Mouse (Mus musculus) neural tube, embryonic 13.5 days (tissue): Measurements from ENCODE around the gene Nuak1. TPM values are rescaled to one million over a fixed set of nuclear protein-coding genes. Genes with fewer than 3 reads are reported as not detected.

Experiments
- ATAC-seq: fragments of 200-750 bp; cut with Nextera tagmentation; 2 replicates; pipeline ENCODE4 v1.8.0; 2017; ENCODE audit warnings: low read depth, mild to moderate bottlenecking, moderate TSS enrichment, moderate library complexity
- H3K27ac ChIP-seq: fragments of 300-500 bp; sonication (generic); replicated peaks from 2 replicates; pipeline ENCODE4 v1.5.1; 2015; ENCODE audit warnings: moderate library complexity, mild to moderate bottlenecking, inconsistent platforms
- H3K27me3 ChIP-seq: fragments of 300-500 bp; sonication (generic); 2 replicates; pipeline ENCODE4 v1.6.1; 2015; ENCODE audit warnings: mild to moderate bottlenecking, inconsistent platforms
- H3K36me3 ChIP-seq: fragments of 300-500 bp; sonication (generic); 2 replicates; pipeline ENCODE4 v1.6.1; 2015; ENCODE audit warnings: mild to moderate bottlenecking, inconsistent platforms
- H3K4me1 ChIP-seq: fragments of 300-500 bp; sonication (generic); replicated peaks from 2 replicates; pipeline ENCODE4 v1.6.1; 2015; ENCODE audit warnings: inconsistent platforms
- H3K4me2 ChIP-seq: fragments of 300-500 bp; sonication (generic); 2 replicates; pipeline ENCODE4 v1.6.1; 2015; ENCODE audit warnings: inconsistent platforms, mild to moderate bottlenecking, moderate library complexity
- H3K4me3 ChIP-seq: fragments of 300-500 bp; sonication (generic); 2 replicates; pipeline ENCODE4 v1.5.1; 2015; ENCODE audit warnings: mild to moderate bottlenecking, inconsistent platforms
- H3K9ac ChIP-seq: fragments of 300-500 bp; sonication (generic); 2 replicates; pipeline ENCODE4 v1.6.1; 2015; ENCODE audit warnings: moderate library complexity, mild to moderate bottlenecking, inconsistent platforms
- H3K9me3 ChIP-seq: fragments of 300-500 bp; sonication (generic); 2 replicates; pipeline ENCODE4 v1.6.1; 2016; ENCODE audit warnings: inconsistent platforms
- WGBS: fragments of 180-500 bp; shearing (Covaris S2); methylation state at CpG from one replicate; pipeline ENCODE4 v1.1.7; 2015; 5-methylcytosine and 5-hydroxymethylcytosine counted together
- polyA plus RNA-seq: library from polyadenylated mRNA; unstranded; fragments of >200 nt; fragmentation: Nextera tagmentation; extraction: Ambion mirVana; gene quantifications from 2 replicates; pipeline ENCODE4 v1.2.1, GENCODE M21; 2015

Gene Nuak1
- polyA plus RNA-seq, 1 experiment from 2014 or later, result 5.7 TPM

DNA sequence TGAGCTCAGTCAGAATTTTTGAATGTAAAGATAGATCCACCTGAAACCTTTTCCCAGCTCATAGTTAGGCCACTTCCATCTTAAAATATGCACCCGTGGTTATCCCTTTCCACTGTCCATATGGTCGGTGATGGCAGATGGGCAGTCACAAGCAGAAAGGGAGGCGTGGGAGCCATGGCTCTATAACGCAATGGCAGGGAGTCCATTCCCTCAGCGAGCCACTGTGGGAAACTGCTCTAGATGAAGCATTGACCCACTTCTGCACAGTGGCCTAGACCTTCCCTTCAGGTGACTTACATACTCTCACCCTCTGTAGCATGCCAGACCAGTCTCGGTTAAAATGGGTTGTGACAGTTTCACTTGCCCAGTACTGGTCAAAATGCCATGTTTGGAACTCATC is 19.8 kb downstream of the Nuak1 start:
- H3K9me3 ChIP-seq, result no peaks in the 10 kb centered on the region
- peaks cover 21% of the 10 kb centered on the region for H3K4me1 ChIP-seq
- H3K36me3 ChIP-seq, result 0 out of 2 replicates have a peak, but pooled peaks cover 11% of the 10 kb centered on the region
- WGBS, result 97% methylated on average over 6 of the region's 6 CpGs
- H3K4me2 ChIP-seq, result no peak overlapping the region
- H3K27me3 ChIP-seq, result no peaks in the 10 kb centered on the region
- no peak overlapping the region for H3K4me3 ChIP-seq
- H3K27ac ChIP-seq, result no peak overlapping the region
- ATAC-seq, result no peak
- H3K9ac ChIP-seq, result no peak overlapping the region

DNA sequence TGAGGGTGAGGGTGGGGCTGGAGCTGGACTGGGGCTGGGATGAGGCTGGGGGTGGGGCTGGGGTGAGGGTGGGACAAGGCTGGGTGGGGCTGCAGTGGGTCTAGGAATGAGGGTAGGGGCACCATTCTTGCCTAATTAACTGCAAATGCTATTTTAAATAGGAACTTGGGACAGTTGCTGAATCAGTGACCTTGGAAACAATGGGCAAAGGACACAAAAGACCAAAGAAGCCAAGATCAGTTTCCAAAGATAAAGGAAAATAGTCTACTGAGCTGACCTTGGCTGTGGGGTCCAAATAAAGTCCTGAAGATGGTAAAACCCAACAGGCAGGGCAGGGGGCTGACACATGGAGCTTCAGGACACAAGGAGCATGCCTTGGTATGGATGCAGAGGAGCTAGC is 22.0 kb downstream of the Nuak1 start:
- Histone ChIP-seq H3K9ac (no peak overlapping the region), H3K27ac (no peak overlapping the region), H3K9me3 (no peaks in the 10 kb centered on the region), H3K4me2 (no peak overlapping the region), H3K27me3 (no peaks in the 10 kb centered on the region), H3K36me3 (0 out of 2 replicates have a peak, but pooled peaks cover 11% of the 10 kb centered on the region), H3K4me3 (no peak overlapping the region), H3K4me1 (peaks cover 10% of the 10 kb centered on the region)
- no peak for ATAC-seq

DNA sequence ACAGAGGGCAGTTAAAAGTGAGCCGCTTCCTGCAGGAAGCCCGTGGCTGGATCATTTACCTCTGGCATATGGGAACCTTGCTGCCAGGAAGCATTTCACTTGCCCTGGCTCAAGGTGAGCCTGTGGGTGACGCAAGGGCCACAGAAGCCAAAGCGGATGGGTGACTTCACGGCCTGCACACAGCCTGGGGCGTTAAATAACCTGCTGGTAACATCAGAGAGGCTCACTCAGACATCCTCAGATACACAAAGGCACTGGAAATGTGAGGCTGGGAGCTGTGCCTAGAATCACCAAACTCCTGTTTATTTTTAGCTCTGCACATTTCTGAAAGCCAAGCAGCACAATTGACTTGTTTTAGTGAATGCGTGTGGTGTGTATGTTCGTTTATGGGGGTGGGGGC is 23.6 kb downstream of the Nuak1 start:
- H3K27ac ChIP-seq, result no peak overlapping the region
- no peak overlapping the region for H3K4me3 ChIP-seq
- WGBS, result 85% methylated on average over 8 of the region's 8 CpGs
- no peak overlapping the region for H3K9ac ChIP-seq
- no peak for ATAC-seq
- H3K27me3 ChIP-seq, result no peaks in the 10 kb centered on the region
- H3K4me2 ChIP-seq, result no peak overlapping the region
- peaks cover 26% of the 10 kb centered on the region for H3K4me1 ChIP-seq
- 0 out of 2 replicates have a peak, but pooled peaks cover 11% of the 10 kb centered on the region for H3K36me3 ChIP-seq
- H3K9me3 ChIP-seq, result no peaks in the 10 kb centered on the region

DNA sequence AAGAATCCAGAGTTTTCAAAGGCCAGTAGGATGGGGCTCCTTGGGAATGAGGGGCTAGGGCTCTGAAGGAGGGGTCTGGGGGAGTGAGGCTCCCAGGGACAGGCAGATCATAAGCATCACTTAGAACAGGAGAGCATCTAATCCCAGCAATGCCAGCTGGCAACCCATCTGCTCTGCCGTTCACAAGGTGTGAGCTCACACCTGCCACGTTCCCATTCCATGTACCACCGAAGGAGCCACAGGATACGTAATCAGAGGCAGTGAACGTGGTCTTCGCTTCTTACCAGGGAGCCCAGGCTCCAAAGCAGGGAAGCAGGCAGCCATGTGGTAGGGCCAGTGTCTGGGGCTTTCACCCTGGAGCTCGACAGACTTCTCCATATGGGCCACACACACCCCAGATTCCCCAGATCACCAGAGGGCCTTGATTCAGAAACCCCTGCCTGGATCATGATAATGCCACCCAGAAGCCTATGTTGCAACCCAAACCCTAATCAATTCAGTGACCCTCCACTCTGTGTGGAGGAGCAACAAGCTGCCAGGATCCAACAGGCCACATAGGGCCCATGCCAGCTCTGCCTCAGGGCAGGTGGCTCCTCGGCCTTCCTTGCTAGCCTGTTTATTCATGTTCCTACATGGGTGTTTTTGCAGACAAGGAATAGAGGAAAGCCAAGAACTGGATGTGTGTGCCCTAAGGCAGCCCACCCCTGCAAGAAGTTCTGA is 25.3 kb downstream of the Nuak1 start:
- H3K27ac ChIP-seq, result no peak overlapping the region
- H3K9ac ChIP-seq, result no peak overlapping the region
- WGBS, result 87% methylated on average over 8 of the region's 8 CpGs
- no peak overlapping the region for H3K4me2 ChIP-seq
- no peak for ATAC-seq
- no peaks in the 10 kb centered on the region for H3K27me3 ChIP-seq
- no peak overlapping the region for H3K4me3 ChIP-seq
- peaks cover 42% of the 10 kb centered on the region for H3K4me1 ChIP-seq
- H3K36me3 ChIP-seq, result 0 out of 2 replicates have a peak, but pooled peaks cover 6% of the 10 kb centered on the region
- no peaks in the 10 kb centered on the region for H3K9me3 ChIP-seq

DNA sequence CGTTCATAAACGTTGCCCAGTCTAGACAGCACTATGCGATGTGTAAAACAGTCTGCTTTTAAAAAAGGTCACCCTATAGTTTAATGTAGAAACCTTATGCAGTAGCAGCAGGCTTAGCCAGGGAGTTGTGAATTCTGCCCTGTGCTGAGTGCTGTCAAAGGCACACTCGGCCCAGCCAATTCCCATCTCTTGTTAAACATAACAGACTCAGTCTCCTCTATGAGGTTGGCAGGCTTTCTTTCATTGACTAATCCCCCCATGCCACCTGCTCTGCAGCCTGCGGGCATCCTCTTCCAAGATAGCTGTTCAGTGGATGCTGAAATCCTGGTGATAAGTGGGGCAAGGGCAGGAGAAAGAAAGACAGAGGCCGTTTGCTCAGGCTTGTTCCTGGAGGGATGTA is 27.1 kb downstream of the Nuak1 start:
- Histone ChIP-seq H3K27me3 (no peaks in the 10 kb centered on the region), H3K27ac (0 out of 2 replicates have a peak overlapping the region, but pooled peaks have one; percentile 38), H3K4me1 (peaks cover 55% of the 10 kb centered on the region)

DNA sequence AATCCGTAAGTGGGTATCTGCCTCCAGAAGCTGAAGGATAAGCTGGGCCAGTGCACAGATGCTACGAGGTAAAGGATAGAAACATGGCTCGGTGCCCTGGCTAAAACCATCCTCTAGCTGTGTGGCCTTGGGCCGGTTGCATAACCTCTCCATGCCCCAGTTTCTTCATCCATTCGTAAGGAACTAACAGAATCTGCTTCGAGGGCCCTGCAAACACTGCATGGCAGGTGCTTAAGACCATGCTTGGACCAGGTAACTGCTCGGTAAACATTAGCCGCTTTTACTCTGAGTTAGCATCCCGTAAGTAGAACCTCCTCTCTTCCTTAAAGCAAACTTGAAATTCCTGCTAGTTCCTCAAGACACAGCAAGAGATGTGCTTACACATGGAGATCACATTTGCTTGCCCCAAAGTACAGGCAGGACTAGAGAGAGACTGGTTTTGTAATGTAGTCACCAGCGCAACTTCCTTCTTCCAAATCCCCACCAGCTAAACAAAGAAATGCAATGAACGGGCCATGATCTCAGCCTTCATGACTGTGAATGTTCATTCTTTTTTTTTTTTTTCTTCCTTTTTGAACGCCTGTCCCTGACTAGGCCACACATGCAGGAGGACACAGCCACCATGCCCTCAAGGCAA is 28.0 kb downstream of the Nuak1 start:
- ATAC-seq, result no peak
- Histone ChIP-seq H3K36me3 (peaks cover 10% of the 10 kb centered on the region; the same call in 1 of the 2 replicates), H3K27me3 (no peaks in the 10 kb centered on the region), H3K27ac (no peak overlapping the region), H3K9ac (no peak overlapping the region), H3K9me3 (no peaks in the 10 kb centered on the region), H3K4me1 (peaks cover 55% of the 10 kb centered on the region), H3K4me3 (no peak overlapping the region), H3K4me2 (no peak overlapping the region)
- WGBS, result 84% methylated on average over 12 of the region's 12 CpGs

More for the DNA sequence above, 27.1 kb downstream of the Nuak1 start:
- Histone ChIP-seq H3K9ac (0 out of 2 replicates have a peak overlapping the region, but pooled peaks have one; percentile 5), H3K9me3 (no peaks in the 10 kb centered on the region), H3K4me2 (no peak overlapping the region), H3K4me3 (no peak overlapping the region), H3K36me3 (peaks cover 10% of the 10 kb centered on the region; the same call in 1 of the 2 replicates)
- ATAC-seq, result no peak
- 73% methylated on average over 6 of the region's 6 CpGs for WGBS

DNA sequence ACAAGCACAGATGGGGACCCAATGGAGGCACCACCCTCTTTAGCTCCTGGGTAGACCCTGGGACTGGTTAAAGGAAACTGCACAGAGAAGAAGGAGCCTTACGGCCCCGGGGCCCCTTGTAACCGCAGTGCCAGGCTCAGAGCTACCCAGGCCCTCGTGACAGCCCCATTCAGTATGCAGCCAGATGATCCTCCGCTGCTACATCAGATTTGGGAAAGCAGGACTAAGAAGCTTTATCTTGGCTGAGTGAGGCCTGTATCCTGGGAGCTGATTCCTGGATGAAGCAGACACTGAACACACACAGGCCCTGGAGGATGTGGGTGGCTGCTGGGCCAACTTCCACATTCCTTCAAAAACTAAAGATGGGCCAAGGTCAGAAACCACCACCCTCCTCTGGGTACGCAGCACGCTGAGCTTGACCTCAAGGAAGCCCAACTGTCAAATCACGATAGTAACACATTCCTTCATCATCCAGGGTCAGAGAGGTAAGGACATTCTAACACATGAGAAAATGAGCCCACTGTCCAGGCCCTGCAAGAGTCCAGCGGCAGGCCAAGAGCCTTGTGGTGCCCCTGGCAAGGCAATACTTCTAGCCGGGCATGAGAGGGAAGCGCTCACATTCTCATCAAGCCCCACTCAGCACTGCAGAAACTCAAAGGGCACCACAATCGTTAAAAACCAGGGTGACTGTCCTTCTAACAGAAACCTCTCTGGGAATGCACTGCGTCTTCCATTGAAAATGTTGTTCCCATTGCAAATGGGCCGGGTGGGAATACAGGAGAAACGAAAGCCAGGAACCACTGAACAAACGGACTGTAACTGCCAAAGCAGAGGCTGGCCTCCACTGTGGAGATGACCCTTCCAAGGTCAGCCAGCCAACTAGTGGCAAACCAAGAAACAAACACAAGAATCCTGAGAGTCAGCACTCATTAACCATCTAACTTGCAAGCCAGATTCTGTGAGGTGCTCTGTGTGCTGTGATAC is 29.0 kb downstream of the Nuak1 start:
- Histone ChIP-seq H3K4me3 (no peak overlapping the region), H3K9ac (0 out of 2 replicates have a peak overlapping the region, but pooled peaks have one; percentile 26), H3K36me3 (peaks cover 15% of the 10 kb centered on the region; the same call in 1 of the 2 replicates), H3K9me3 (no peaks in the 10 kb centered on the region), H3K27me3 (no peaks in the 10 kb centered on the region), H3K4me2 (no peak overlapping the region), H3K4me1 (peaks cover 53% of the 10 kb centered on the region), H3K27ac (peak overlapping the region; percentile 18)
- WGBS, result 81% methylated on average over 16 of the region's 16 CpGs
- no peak for ATAC-seq

DNA sequence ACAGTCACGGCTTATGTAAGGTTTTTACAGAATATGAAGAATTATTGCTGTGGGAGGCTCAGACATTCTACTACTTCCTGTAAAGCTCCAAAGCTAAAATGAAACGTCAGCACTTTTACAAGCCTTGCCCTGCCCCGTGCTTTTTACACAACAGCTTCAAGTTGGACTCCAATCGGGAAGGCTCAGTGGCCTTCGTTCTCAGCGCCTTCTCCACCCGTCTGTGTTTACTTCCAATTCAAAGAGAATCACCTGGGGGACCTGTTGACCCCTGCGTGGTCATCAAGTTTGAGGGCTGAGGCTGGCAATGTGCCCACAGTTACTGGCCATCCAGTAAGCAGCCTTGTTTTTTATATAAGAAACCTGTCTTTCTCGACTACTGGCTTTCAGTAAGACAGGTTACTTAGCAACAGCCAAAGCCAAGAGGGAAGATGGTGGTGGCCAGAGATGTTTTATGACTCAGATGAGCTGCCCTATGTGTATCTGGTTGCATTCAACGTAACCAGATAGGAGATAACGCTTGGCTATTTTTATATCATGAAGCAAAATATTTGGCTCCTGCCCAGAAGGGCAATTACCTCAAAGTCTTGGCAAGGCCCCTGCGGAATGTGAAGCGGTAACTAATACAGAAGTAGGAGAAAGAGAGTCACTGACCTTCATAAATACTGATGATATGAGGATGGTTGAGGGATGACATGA is 31.3 kb downstream of the Nuak1 start:
- H3K4me3 ChIP-seq, result no peak overlapping the region
- no peaks in the 10 kb centered on the region for H3K9me3 ChIP-seq
- no peak overlapping the region for H3K9ac ChIP-seq
- ATAC-seq, result no peak
- H3K4me1 ChIP-seq, result peaks cover 68% of the 10 kb centered on the region
- no peak overlapping the region for H3K4me2 ChIP-seq
- no peaks in the 10 kb centered on the region for H3K27me3 ChIP-seq
- H3K36me3 ChIP-seq, result peaks cover 16% of the 10 kb centered on the region; the same call in 1 of the 2 replicates
- WGBS, result 70% methylated on average over 13 of the region's 13 CpGs
- H3K27ac ChIP-seq, result peak overlapping the region; percentile 19; the same call in 1 of the 2 replicates

DNA sequence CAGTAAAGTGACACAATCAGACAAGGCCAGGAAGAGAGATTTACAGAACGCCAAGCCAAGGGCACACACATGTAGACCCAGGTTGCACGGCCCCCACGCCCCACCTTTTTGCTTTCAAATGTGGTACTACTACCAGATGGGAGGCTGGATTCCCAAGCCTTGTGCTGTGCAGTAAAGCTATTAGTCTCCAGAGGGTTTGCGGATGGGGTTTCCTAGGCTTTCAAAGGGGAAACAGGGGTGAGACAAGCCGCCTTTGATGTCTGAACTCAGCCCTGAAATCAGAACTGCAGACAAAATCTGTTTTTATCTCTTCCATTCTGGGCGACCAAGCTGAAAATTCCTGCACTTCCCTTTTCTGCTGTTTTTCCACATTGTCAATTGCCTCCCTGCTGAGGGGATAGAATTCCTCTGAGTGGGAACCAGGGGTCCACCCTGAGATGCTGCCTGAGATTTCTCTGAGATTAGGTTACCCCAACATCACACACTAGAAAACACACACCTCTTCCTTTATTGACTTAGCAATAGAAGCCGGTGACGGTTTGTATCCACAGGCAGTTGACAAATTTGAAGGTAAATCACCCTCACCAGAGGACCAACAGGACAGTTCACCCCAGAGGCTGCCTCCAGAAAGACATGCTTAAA is 35.1 kb downstream of the Nuak1 start:
- H3K9ac ChIP-seq, result no peak overlapping the region
- H3K9me3 ChIP-seq, result no peaks in the 10 kb centered on the region
- no peak overlapping the region for H3K27ac ChIP-seq
- H3K4me3 ChIP-seq, result no peak overlapping the region
- peaks cover 61% of the 10 kb centered on the region for H3K4me1 ChIP-seq
- no peaks in the 10 kb centered on the region for H3K27me3 ChIP-seq
- H3K36me3 ChIP-seq, result peaks cover 16% of the 10 kb centered on the region; the same call in 1 of the 2 replicates
- WGBS, result 38% methylated on average over 8 of the region's 8 CpGs
- no peak for ATAC-seq
- H3K4me2 ChIP-seq, result no peak overlapping the region

DNA sequence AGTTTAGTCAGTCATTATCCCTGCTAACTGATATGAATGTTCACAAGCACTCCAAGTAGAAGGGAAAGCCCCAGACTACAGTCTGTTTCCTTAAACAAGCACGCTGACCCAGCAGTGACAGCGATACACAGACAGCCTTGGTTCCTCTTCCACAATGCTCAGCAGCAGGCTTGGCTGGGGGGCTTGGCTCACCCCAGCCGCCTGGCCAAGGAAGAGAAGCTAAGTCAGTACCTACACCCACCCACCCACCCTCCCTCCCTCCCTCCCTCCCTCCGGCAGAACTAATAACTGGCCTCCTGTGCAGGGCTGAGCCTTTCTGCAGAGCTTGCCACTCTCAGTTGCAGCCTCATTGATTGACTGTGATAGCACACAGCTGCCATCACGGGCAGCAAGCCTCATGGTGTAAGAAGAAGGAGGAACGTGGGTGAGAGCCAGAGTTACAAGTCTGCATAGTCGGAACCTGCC is 38.5 kb downstream of the Nuak1 start:
- no peak overlapping the region for H3K4me3 ChIP-seq
- no peak overlapping the region for H3K9ac ChIP-seq
- 0 out of 2 replicates have a peak overlapping the region, but pooled peaks have one; percentile 2 for H3K27ac ChIP-seq
- H3K27me3 ChIP-seq, result no peaks in the 10 kb centered on the region
- peak; percentile 74 for ATAC-seq
- H3K9me3 ChIP-seq, result no peaks in the 10 kb centered on the region
- H3K4me1 ChIP-seq, result peaks cover 55% of the 10 kb centered on the region
- WGBS, result 47% methylated on average over 7 of the region's 7 CpGs
- H3K36me3 ChIP-seq, result 0 out of 2 replicates have a peak, but pooled peaks cover 5% of the 10 kb centered on the region
- H3K4me2 ChIP-seq, result no peak overlapping the region

DNA sequence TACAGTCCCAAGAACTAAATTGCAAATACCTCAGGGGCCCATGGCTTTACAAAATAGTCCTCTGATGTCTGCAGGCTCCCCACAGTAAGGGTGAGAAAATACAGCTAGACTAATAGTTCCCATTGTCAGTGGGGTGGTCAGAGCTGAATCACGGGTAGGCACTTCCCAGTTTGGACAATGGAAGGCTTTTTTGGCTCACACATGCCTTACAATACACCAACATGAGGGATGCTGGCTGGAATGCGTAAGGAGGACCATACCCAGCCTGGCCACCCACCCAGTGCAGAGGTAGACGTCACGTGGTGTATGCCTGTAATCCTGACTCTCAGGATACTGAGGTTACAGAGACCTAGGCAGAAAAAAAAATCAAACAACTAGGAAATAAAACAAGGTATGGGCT is 39.2 kb downstream of the Nuak1 start:
- Histone ChIP-seq H3K9me3 (no peaks in the 10 kb centered on the region), H3K4me2 (no peak overlapping the region), H3K27ac (peak overlapping the region; percentile 20), H3K27me3 (no peaks in the 10 kb centered on the region), H3K4me3 (no peak overlapping the region), H3K4me1 (peaks cover 53% of the 10 kb centered on the region), H3K9ac (no peak overlapping the region), H3K36me3 (no peaks in the 10 kb centered on the region)
- WGBS, result 16% methylated on average over 4 of the region's 4 CpGs
- ATAC-seq, result no peak
